Mouse (Mus musculus): ENCODE data around the gene Nodal.

Gene Nodal

GRCm38 (mm10) chr10:61417672-61418071, at the start of gene Nodal:
TSS of gene Nodal (plus strand) at chr10:61417972.
- in situ Hi-C loops (cut with MboI, MseI): no loop called here

GRCm38 (mm10) chr10:61369755-61370154, 48.0 kb upstream of the Nodal start:
- in situ Hi-C loops (cut with MboI, MseI): no loop called here

GRCm38 (mm10) chr10:61370273-61370979, 47.3 kb upstream of the Nodal start:
- in situ Hi-C loops (cut with MboI, MseI): no loop called here

- in situ Hi-C loops (cut with MboI, MseI): no loop called here
These were observed 45.7 kb upstream of the Nodal start for GRCm38 (mm10) chr10:61371884-61372584.

- in situ Hi-C loops (cut with MboI, MseI): no loop called here
These were observed 45.2 kb upstream of the Nodal start for GRCm38 (mm10) chr10:61372585-61372923.

GRCm38 (mm10) chr10:61374076-61374475, 43.7 kb upstream of the Nodal start:
- in situ Hi-C loops (cut with MboI, MseI): no loop called here

- in situ Hi-C loops (cut with MboI, MseI): no loop called here
These were observed 42.8 kb upstream of the Nodal start for GRCm38 (mm10) chr10:61374771-61375481.

- in situ Hi-C loops (cut with MboI, MseI): no loop called here
These were observed 39.7 kb upstream of the Nodal start for GRCm38 (mm10) chr10:61378050-61378449.

- in situ Hi-C loops (cut with MboI, MseI): no loop called here
These were observed 39.1 kb upstream of the Nodal start for GRCm38 (mm10) chr10:61378698-61379097.

- in situ Hi-C loops (cut with MboI, MseI): no loop called here
These were observed 38.3 kb upstream of the Nodal start for GRCm38 (mm10) chr10:61379340-61380040.

- in situ Hi-C loops (cut with MboI, MseI): no loop called here
These were observed 37.6 kb upstream of the Nodal start for GRCm38 (mm10) chr10:61380186-61380585.

GRCm38 (mm10) chr10:61381823-61382222, 35.9 kb upstream of the Nodal start:
- in situ Hi-C loops (cut with MboI, MseI): no loop called here

- in situ Hi-C loops (cut with MboI, MseI): no loop called here
These were observed 35.5 kb upstream of the Nodal start for GRCm38 (mm10) chr10:61382281-61382731.

GRCm38 (mm10) chr10:61383021-61383714, 34.6 kb upstream of the Nodal start, which contains the start of gene Pald1:
TSS of gene Pald1 (minus strand) at chr10:61383530.
- in situ Hi-C loops (cut with MboI, MseI): no loop called here

GRCm38 (mm10) chr10:61383715-61384047, 34.1 kb upstream of the Nodal start:
- in situ Hi-C loops (cut with MboI, MseI): no loop called here

- in situ Hi-C loops (cut with MboI, MseI): no loop called here
These were observed 32.6 kb upstream of the Nodal start for GRCm38 (mm10) chr10:61385174-61385573.

- in situ Hi-C loops (cut with MboI, MseI): no loop called here
These were observed 31.5 kb upstream of the Nodal start for GRCm38 (mm10) chr10:61386284-61386683.

- in situ Hi-C loops (cut with MboI, MseI): no loop called here
These were observed 28.8 kb upstream of the Nodal start for GRCm38 (mm10) chr10:61389020-61389419.

- in situ Hi-C loops (cut with MboI, MseI): no loop called here
These were observed 27.6 kb upstream of the Nodal start for GRCm38 (mm10) chr10:61390148-61390547.

- in situ Hi-C loops (cut with MboI, MseI): no loop called here
These were observed 25.2 kb upstream of the Nodal start for GRCm38 (mm10) chr10:61392584-61392983.

GRCm38 (mm10) chr10:61394476-61395136, 23.2 kb upstream of the Nodal start:
- in situ Hi-C loops (cut with MboI, MseI): no loop called here

Measured in T-helper 2 cell (primary cell).